ENCODE assay signal across 7 mouse cellular contexts in the genomic region with DNA sequence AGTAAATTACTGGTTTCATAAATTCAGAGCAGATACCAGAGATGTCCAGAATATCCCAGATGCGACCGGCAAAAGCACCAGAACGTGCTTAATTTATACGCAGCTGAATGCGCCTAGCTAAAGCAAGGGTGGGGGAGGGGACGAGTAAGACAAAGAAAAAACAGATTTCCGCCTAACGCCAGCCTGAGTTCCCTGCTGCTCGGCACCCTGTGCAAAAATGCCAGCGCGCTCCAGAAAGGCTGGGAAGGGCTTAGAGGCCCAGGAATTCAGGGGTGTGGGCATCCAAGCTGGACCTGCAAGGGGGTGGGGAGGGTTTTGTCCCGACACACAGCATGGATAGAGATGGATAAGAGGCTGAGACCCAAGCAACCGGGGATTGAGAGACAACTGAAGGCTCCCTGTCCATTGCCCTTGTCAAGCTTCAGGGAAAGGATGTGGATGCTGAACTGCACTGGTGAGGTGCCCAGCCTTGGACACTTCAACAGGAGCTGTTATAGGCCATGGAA.
DNase-seq lines count a peak whose midpoint lies in the region; ATAC-seq and TF ChIP-seq lines count a peak whose summit lies in the region.

No protein-coding gene starts in this region.

- peaks cover 5% of the 10 kb centered on the region; the same call in 1 of the 2 replicates for H3K4me1 ChIP-seq in lung, embryonic 15.5 days
- H3K4me1 ChIP-seq in lung, adult 2 months (ENCODE audit: control insufficient read depth, insufficient read depth, low read length) = no peaks in the 10 kb centered on the region
- peaks cover 21% of the 10 kb centered on the region for H3K4me1 ChIP-seq in embryonic facial prominence, embryonic 12.5 days
- peaks cover 59% of the 10 kb centered on the region for H3K4me1 ChIP-seq in hindbrain, embryonic 10.5 days (replicated peaks)
- no peaks in the 10 kb centered on the region for H3K4me1 ChIP-seq in liver, embryonic 11.5 days (replicated peaks; ENCODE audit: control insufficient read depth, insufficient read depth, low read length)
- no peaks in the 10 kb centered on the region for H3K4me1 ChIP-seq in stomach, postnatal 0 days (replicated peaks; ENCODE audit: control insufficient read depth, insufficient read depth)

- no peak for TF ChIP-seq CTCF in lung, adult 2 months (IDR thresholded peaks at IDR 0.05; ENCODE audit: insufficient read depth, low read length)
- no peak for TF ChIP-seq CTCF in stomach, postnatal 0 days (IDR thresholded peaks at IDR 0.05; ENCODE audit: low read depth)

- no peak overlapping the region for H3K9ac ChIP-seq in lung, embryonic 15.5 days
- H3K9ac ChIP-seq in embryonic facial prominence, embryonic 12.5 days = no peak overlapping the region
- no peak overlapping the region for H3K9ac ChIP-seq in liver, embryonic 11.5 days (ENCODE audit: low read depth, low read length)
- no peak overlapping the region for H3K9ac ChIP-seq in stomach, postnatal 0 days (ENCODE audit: low read length)

- 0 out of 2 replicates have a peak overlapping the region, but pooled peaks have one; percentile 3 for H3K4me3 ChIP-seq in lung, embryonic 15.5 days
- no peak overlapping the region for H3K4me3 ChIP-seq in lung, adult 2 months (replicated peaks; ENCODE audit: extremely low read depth, low read depth, low read length)
- H3K4me3 ChIP-seq in embryonic facial prominence, embryonic 12.5 days = peak overlapping the region; percentile 18; the same call in 1 of the 2 replicates
- peak overlapping the region; percentile 36 for H3K4me3 ChIP-seq in hindbrain, embryonic 10.5 days
- H3K4me3 ChIP-seq in liver, embryonic 11.5 days (ENCODE audit: low read depth, low read length) = peak overlapping the region; percentile 7; the same call in 1 of the 2 replicates
- no peak overlapping the region; the same call in 1 of the 2 replicates for H3K4me3 ChIP-seq in stomach, postnatal 0 days (ENCODE audit: low read depth, low read length)

- peak overlapping the region; percentile 48 for H3K4me2 ChIP-seq in lung, embryonic 15.5 days
- peak overlapping the region; percentile 39 for H3K4me2 ChIP-seq in embryonic facial prominence, embryonic 12.5 days (replicated peaks)
- H3K4me2 ChIP-seq in liver, embryonic 11.5 days = peak overlapping the region; percentile 39
- peak overlapping the region; percentile 35 for H3K4me2 ChIP-seq in stomach, postnatal 0 days (replicated peaks; ENCODE audit: low read depth)

- no peak for TF ChIP-seq POLR2A in lung, adult 2 months (IDR thresholded peaks at IDR 0.05; ENCODE audit: borderline replicate concordance, extremely low read depth, low read depth, low read length)

- no peaks in the 10 kb centered on the region for H3K9me3 ChIP-seq in lung, embryonic 15.5 days
- H3K9me3 ChIP-seq in embryonic facial prominence, embryonic 12.5 days = no peaks in the 10 kb centered on the region
- H3K9me3 ChIP-seq in hindbrain, embryonic 10.5 days = 0 out of 2 replicates have a peak, but pooled peaks cover 3% of the 10 kb centered on the region
- H3K9me3 ChIP-seq in liver, embryonic 11.5 days (ENCODE audit: control insufficient read depth, low read length) = no peaks in the 10 kb centered on the region
- no peaks in the 10 kb centered on the region for H3K9me3 ChIP-seq in stomach, postnatal 0 days (ENCODE audit: control insufficient read depth, low read length)

- TF ChIP-seq EP300 in stomach, postnatal 0 days (optimal IDR thresholded peaks at IDR 0.05) = no peak

- H3K27ac ChIP-seq in lung, embryonic 15.5 days = no peak overlapping the region
- peak overlapping the region; percentile 66 for H3K27ac ChIP-seq in embryonic facial prominence, embryonic 12.5 days
- H3K27ac ChIP-seq in hindbrain, embryonic 10.5 days = peak overlapping the region; percentile 96
- no peak overlapping the region for H3K27ac ChIP-seq in liver, embryonic 11.5 days (ENCODE audit: low read depth, low read length)
- H3K27ac ChIP-seq in stomach, postnatal 0 days (replicated peaks) = no peak overlapping the region

- no peaks in the 10 kb centered on the region for H3K36me3 ChIP-seq in lung, embryonic 15.5 days
- H3K36me3 ChIP-seq in embryonic facial prominence, embryonic 12.5 days = no peaks in the 10 kb centered on the region
- H3K36me3 ChIP-seq in hindbrain, embryonic 10.5 days = no peaks in the 10 kb centered on the region
- no peaks in the 10 kb centered on the region for H3K36me3 ChIP-seq in liver, embryonic 11.5 days (ENCODE audit: control insufficient read depth, insufficient read depth, low read length)
- H3K36me3 ChIP-seq in stomach, postnatal 0 days (ENCODE audit: control insufficient read depth, insufficient read depth, low read length) = no peaks in the 10 kb centered on the region

- H3K27me3 ChIP-seq in lung, embryonic 15.5 days = no peaks in the 10 kb centered on the region
- H3K27me3 ChIP-seq in embryonic facial prominence, embryonic 12.5 days = no peaks in the 10 kb centered on the region
- no peaks in the 10 kb centered on the region for H3K27me3 ChIP-seq in hindbrain, embryonic 10.5 days (ENCODE audit: insufficient read depth, poor library complexity, severe bottlenecking)
- no peaks in the 10 kb centered on the region for H3K27me3 ChIP-seq in liver, embryonic 11.5 days (replicated peaks; ENCODE audit: control insufficient read depth, insufficient read depth, low read length)
- no peaks in the 10 kb centered on the region for H3K27me3 ChIP-seq in stomach, postnatal 0 days (ENCODE audit: control insufficient read depth, insufficient read depth, low read length)

- ATAC-seq in lung, embryonic 15.5 days (ENCODE audit: borderline replicate concordance, extremely low read depth, low FRiP score, low TSS enrichment) = peak; percentile 23; the same call in 1 of the 2 replicates
- ATAC-seq in embryonic facial prominence, embryonic 12.5 days (ENCODE audit: insufficient number of reproducible peaks, insufficient read depth, low FRiP score, low TSS enrichment) = no peak
- no peak for ATAC-seq in liver, embryonic 11.5 days (replicated peaks; ENCODE audit: low FRiP score)
- no peak for ATAC-seq in stomach, postnatal 0 days (ENCODE audit: low FRiP score, low TSS enrichment)
- ATAC-seq in inflammation-experienced regulatory T-cells, adult 6 months = no peak

- 7% methylated on average over 13 of the region's 13 CpGs for WGBS in lung, embryonic 15.5 days
- 9% methylated on average over 13 of the region's 13 CpGs for whole genome bisulfite sequencing in lung, adult 2 months
- 3% methylated on average over 13 of the region's 13 CpGs for WGBS in embryonic facial prominence, embryonic 12.5 days
- WGBS in hindbrain, embryonic 10.5 days = 1% methylated on average over 13 of the region's 13 CpGs
- whole genome bisulfite sequencing in liver, embryonic 11.5 days = 24% methylated on average over 13 of the region's 13 CpGs
- WGBS in stomach, postnatal 0 days = 5% methylated on average over 13 of the region's 13 CpGs

- no peak for DNase-seq in lung, adult 2 months
- peak; percentile 82 for DNase-seq in hindbrain, embryonic 10.5 days (ENCODE audit: low spot score)
- DNase-seq in liver, embryonic 11.5 days (ENCODE audit: low spot score) = peak; percentile 36
- DNase-seq in stomach, postnatal 0 days (ENCODE audit: low spot score) = peak; percentile 20

Comparison
In these comparisons a context has a peak if more than half of its experiments do, and no peak if none do; other contexts are left out.
1. H3K4me3 ChIP-seq: peak in lung, embryonic 15.5 days (single experiment), embryonic facial prominence, embryonic 12.5 days (single experiment), hindbrain, embryonic 10.5 days (single experiment) and liver, embryonic 11.5 days (single experiment); none in lung, adult 2 months (single experiment) and stomach, postnatal 0 days (single experiment).
2. H3K27ac ChIP-seq: peak in embryonic facial prominence, embryonic 12.5 days (single experiment) and hindbrain, embryonic 10.5 days (single experiment); none in lung, embryonic 15.5 days (single experiment), liver, embryonic 11.5 days (single experiment) and stomach, postnatal 0 days (single experiment).
3. Peak in every context shown above with its lines, with median percentiles within 50 percentile points of each other: H3K4me2 ChIP-seq.